Mouse (Mus musculus) heart, postnatal 36 days (tissue): ENCODE measurements around the gene Ric8b. TPM values are rescaled to one million over a fixed set of nuclear protein-coding genes. Genes with fewer than 3 reads are reported as not detected.

Source experiments
- DNase-seq, 2 experiments: peaks; one replicate each; pipeline ENCODE4 v3.0.0; 2021 to 2022
- intact Hi-C: fragments of 180-260 bp; cut with DNase I; formaldehyde crosslinking; loops from one replicate; pipeline ENCODE4 v1.15.1; 2025
- total RNA-seq, 2 experiments: library from RNA; stranded (reverse); gene quantifications; 2 replicates each; pipeline ENCODE4 v1.2.3; 2021

Gene Ric8b
- total RNA-seq, result 10 to 100 TPM; 35.5 to 40.9 TPM

DNA sequence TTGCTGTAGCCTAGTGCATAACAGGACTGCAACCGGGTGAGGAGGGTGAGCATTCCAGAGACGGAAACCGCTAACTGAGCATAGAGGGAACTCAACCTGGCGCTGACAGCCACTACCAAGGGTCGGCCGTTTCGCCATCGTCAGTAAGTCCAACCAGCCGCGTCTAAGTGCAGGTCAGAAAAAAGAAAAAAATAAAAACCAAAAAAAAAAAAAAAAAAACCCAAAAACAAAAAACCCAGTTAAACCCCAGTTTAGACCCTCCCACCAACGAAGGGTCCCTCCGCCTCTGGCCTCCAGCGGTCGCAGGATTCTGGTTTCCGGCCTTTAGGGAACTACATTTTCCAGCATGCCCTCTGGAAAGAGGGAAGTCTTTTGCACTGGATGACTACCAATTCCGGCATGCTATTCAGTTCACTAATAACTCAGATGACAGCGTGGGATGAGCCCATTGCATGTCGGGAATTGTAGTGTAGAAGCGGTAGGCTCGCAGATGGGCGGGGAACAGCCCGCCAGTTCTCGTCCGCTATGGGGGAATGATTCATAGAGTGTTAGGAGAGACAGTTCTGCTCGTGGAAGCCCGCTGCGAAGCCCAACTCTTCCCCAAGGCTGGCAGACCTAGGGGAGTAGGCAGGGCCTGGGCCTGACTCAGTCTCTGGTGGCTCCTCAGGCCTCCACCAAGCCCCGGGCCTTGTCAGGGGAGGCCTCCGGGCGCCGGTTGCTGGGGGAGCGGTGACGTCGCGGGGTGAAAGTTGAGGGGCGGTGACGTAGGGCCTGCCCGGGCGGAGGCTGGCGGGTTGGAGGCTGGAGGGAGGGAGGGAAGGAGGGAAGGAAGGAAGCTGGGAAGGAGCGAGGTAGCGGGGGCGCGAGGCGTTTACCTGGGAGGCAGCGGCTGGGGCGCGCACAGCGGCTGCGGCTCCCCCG is at the start of gene Ric8b:
TSS of gene Ric8b (plus strand) at position 807 of the 921 bp plus-strand sequence.
- intact Hi-C loops, result loop anchor here (5.0 to 10.0 kb wide), 3 partner anchors 50 to 295 kb away; partner anchors contain the start of gene Polr3b
- DNase-seq, result peak; percentile 97 to 100

GRCm38 (mm10) chr10:84871285-84871684 is 46.1 kb upstream of the Ric8b start:
- intact Hi-C loops, result no loop called here
- no peak for DNase-seq

DNA sequence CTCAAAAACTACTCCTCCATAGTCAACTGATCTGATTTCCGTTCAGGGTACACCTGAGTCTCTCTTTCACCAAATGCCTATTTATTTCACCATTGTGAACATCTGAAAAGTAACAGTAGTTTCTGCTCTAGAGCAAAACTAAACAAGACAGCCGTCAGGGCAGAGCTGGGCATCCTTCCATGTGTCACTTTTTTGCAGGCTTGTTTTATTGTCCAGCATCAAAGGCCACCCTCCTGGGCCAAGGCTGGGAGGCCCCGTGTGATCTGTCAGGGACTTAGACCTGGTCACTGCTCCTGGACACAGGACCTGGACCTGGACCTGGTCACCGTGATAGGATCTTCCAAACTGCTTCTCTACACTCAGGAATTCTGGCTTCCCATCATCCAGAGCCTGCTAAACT is 45.5 kb upstream of the Ric8b start:
- no peak for DNase-seq
- intact Hi-C loops, result no loop called here

DNA sequence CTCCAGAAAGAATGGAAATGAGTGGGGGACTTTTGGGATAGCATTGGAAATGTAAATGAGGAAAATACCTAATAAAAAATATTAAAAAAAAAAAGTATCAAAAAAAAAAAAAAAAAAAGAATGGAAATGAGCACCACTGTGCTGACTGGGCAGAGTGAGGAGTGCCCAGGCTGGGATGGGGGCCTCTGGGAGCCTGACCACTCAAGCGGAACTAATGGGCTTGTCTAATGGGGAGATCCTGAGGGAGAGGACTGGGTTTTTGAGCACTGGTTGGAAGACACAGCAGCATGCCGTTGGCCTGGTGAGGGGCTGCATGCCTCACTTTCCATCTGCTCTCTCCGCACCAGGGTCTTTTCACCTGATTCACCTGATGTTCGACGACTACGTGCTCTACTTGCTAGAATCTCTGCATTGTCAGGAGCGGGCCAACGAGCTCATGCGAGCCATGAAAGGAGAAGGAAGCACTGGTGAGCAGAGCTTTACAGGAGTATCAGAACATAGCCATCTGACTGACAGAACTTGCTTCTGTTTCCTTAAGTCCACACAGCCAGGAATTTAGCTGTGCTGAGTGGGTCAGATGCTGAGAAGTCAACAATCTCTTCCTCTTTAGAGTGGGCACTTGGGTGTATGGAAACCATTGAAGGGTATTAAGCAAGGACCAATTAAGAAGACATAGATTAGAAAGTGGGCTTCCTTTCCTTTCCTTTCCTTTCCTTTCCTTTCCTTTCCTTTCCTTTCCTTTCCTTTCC is 37.4 kb upstream of the Ric8b start:
- intact Hi-C loops, result no loop called here

DNA sequence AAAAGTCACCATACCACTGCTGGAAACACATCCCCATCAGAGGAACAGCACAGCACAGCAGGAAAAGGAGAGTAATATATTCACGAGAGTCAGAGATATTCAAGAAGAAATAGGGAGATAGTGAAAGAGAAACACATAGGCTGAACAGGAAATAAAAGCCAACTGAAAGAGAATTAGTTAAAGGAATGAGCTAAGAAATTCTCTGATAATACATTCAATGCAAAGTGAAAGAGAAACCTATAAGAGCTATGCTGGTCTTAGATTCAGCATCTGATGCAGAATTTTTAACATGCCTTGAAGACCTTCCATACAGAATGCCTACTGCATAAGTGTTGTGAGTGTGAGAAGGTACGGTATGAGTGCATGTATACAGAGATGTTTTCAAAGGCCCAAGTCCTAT is 34.9 kb upstream of the Ric8b start:
- DNase-seq, result no peak
- intact Hi-C loops, result no loop called here

More for the DNA sequence above, 37.4 kb upstream of the Ric8b start:
- DNase-seq, result no peak

GRCm38 (mm10) chr10:84885341-84885884 is 32.0 kb upstream of the Ric8b start:
- DNase-seq, result no peak

DNA sequence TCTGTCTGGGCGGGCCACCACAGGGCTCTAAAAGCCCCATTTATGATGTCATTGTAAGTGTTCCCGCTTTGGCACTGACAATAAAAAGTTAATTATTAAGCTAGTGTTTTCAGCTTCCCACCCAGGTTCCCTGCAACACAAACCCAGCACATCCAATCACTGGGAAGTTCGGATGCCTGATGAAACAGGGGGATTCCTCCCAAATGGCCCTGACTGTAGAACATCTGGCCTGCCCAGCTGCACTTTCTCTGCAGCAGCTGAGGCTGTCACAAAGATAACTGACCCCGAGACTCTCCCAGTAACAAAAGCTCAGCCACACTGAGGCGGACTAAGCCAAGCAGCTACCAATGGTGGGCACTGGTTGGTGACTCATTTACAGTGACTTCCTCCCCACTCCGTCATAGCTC is 31.2 kb upstream of the Ric8b start:
- intact Hi-C loops, result no loop called here
- DNase-seq, result peak; percentile 17 to 33

More at GRCm38 (mm10) chr10:84885341-84885884, 32.0 kb upstream of the Ric8b start:
- intact Hi-C loops, result no loop called here

GRCm38 (mm10) chr10:84886785-84887184 is 30.6 kb upstream of the Ric8b start:
- DNase-seq, result no peak
- intact Hi-C loops, result no loop called here

DNA sequence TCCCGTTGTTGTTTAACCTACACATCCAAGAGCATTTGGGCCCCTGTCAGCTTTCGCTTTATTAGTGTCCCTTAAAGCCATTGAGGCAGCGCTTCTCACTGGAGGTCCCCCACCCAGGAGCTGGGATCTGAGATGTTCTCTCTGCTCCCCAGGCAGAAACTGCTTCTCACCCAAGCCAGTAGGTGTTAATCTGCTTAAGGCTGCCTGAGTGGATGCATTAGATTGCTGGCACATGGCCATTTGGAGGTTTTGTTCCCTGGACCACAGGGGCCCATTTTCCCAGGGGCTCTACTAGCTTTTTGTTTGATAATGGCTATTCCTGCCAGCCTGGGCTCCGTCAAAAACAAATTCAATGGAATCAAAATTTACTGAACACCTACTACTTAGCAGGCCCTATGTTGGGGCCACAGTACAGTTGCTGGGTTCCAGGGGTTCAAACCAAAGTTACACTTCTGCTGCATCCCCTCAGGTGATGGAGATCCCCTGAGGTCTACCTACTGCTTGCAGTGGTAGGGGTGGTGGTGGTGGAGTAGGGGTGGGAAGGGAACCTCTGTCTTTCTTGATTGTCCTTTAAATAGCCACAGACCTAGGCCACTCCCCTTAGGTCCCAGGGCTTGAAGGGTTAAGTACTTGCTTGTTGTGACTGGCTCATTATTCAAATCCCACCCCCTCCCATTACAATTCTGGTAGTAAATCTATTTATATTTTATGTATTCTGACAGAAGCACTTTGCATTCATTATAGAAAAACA is 28.1 kb upstream of the Ric8b start:
- intact Hi-C loops, result no loop called here
- DNase-seq, result no peak

DNA sequence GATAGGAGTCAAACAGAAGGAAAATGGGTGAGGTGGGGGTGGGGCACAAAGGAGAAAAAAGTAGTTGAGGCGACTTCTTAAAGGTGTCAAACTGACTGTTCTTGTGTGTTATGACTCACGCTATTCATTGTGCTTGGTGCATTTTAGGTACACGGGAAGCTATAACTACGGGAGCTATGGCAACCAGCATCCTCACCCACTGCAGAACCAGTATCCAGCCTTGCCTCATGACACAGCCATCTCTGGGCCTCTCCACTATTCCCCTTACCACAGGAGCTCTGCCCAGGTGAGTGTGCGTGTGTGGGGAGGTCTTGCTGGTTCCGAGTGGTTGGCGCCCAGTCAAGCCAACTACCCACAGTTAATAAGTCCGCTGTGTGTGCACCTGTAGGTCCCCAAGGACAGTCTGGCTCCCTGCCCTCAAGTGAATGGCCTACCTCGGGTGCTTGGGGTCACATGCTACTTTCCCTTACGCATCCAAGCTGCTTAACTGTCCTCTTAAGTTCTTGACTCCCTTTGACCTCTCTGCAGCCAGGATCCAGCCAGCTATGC is 21.5 kb upstream of the Ric8b start:
- no peak for DNase-seq
- intact Hi-C loops, result no loop called here

DNA sequence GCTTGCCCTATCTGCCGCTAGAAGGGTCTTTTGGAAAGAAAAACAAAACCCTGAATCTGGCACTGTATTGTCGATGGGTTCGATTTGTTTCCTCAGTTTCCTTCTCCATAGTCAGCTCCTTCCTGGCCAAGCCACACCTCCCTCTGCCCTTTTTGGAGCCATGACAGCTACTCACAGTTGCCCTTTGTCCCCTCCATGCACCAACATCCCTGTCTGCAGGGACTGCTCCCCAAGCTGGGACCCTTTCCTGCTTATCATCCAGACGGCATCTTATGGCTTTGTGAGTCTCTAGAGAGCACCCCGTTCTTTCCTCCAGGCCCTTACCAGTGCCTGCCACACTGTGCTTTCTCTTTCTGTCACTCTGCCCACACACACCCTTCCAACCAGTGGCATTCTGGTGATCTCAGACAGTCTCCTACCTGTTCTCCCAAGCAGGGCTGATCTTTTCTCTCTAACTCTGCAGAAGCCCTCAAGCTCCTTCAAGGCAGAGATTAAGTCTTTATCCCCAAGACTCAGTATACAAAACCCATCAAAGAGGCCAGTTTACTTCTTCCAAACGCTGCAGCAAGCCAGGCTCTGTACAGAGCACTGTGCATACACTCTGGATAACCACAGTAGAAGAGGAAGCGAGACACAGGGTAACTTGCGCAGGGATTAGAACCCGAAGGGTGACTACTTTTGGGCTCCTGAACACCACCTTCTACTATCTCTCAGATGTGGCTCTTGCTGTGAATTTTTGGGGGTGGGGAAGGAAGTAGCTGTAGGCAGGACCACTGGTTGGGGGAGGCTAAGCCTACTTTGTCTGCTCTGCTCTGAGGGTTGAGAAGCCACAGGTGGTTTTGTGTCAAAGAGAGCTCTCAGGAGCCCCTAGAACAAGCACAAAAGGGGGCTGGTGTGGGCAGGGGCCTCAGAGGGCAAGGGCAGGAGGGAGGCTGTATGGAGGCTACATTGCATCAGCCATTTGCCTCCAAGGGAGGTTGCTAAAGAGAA is 20.2 kb upstream of the Ric8b start:
- DNase-seq, result no peak
- intact Hi-C loops, result no loop called here

DNA sequence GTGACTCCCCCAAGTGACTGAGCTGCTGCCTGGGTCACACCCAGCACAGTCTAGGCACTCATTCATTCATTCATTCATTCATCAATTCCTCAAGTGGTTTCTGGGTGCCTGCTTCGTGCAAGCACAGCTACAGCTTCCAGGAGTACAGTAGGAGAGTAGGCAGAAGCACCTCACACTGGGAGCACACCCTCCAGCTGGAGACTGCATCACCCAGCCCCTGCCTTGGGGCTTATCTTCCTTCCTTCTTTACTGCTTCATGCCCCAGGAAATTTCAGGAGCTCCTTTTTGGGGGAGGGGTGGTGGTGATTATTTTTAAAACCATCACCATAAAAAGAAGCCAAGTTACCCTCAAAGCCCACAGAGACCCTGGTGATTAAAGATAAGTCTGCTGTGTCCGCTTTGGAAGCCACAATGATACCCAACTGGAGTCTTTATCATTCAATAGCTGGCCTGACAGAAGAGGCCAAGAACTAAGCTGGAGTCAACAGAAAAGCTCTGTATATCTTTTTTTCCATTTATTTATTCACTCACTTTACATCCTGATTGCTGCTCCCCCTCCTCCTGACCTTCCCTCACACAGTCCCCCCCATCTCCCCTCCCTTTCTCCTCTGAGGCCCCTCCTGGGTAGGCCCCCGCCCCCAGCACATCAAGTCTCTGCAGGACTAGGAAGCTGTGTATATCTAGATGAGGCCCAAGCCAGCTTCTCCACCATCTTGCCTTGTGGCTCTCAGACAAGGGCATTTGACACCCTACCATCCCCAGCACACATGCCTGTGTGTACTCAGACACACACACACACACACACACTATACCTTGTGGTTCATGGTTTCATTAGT is 19.1 kb upstream of the Ric8b start:
- intact Hi-C loops, result no loop called here

GRCm38 (mm10) chr10:84901676-84902075 is 15.7 kb upstream of the Ric8b start:
- intact Hi-C loops, result no loop called here

More for the DNA sequence above, 19.1 kb upstream of the Ric8b start:
- DNase-seq, result no peak

GRCm38 (mm10) chr10:84902213-84902612 is 15.2 kb upstream of the Ric8b start:
- DNase-seq, result no peak
- intact Hi-C loops, result no loop called here

More at GRCm38 (mm10) chr10:84901676-84902075, 15.7 kb upstream of the Ric8b start:
- peak in 1 of 2 experiments; percentile 14 for DNase-seq

DNA sequence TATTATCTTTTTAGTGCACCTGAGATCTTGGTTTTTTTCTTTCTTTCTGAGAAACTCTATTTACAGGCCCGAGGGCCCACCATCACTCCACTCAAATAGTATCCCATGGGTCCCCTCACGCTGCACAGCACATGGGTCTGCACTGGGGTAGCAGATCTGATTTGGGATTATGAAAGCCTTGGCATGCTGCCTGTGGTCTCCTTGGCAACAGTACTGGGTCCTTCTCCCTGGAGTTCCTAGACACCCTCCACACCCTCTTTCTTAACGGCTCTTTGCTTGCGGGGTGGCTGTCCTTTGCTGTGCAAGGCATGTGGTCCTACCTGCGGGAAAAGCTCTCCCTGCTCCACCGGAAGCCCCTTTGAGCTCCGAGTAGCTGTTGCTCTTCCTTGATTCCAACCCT is 14.1 kb upstream of the Ric8b start:
- intact Hi-C loops, result no loop called here
- DNase-seq, result peak; percentile 15 to 24

DNA sequence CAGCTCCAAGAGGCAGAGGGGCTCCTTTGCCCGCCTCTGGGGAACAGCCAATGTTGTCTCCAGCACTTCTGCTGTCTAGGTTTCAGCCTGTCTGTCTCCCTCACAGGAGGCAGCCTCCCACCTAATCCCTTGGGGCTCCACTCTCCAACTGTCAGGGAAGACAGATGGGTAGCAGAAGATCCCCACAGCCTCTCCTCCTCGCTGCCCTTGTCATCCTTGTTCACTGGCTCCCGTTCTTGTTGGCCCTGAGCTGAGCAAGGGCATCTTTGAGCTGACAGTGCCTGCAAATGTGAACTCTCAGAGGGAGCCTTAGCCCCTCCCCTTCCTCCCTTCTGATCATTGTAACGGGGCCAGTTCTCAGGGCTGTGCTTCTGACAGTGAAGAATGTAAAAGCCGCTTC is 13.7 kb upstream of the Ric8b start:
- intact Hi-C loops, result no loop called here
- no peak for DNase-seq

- intact Hi-C loops, result no loop called here
- no peak for DNase-seq
These were observed 10.5 kb upstream of the Ric8b start for GRCm38 (mm10) chr10:84906895-84907294.

- intact Hi-C loops, result no loop called here
- DNase-seq, result no peak
These were observed 9.4 kb upstream of the Ric8b start for GRCm38 (mm10) chr10:84908006-84908405.
